Mouse (Mus musculus): Measurements from ENCODE around the gene C1qtnf9.
A peak's percentile ranks its signal among the peaks of the same experiment; 100 is the strongest.

C1qtnf9 gene

GRCm38 (mm10) chr14:60749880-60750279 is 18.1 kb upstream of the C1qtnf9 start:
- DNase-seq (ENCODE audit: low spot score in 2 of 2) = no peak

DNA sequence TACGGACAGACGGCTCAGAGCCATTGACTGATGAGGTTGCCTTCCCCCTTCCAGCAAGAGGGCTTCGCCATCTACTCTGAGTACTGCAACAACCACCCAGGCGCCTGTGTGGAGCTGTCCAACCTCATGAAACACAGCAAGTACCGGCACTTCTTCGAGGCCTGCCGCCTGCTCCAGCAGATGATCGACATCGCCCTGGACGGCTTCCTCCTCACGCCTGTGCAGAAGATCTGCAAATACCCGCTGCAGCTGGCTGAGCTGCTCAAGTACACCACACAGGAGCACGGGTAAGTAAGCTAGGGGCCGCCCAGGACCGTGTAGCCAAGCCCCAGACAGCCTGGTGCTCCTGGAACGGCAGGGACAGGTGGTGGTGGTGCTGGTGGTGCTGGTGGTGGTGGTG is 16.4 kb upstream of the C1qtnf9 start:
- DNase-seq (ENCODE audit: low spot score in 2 of 2) = no peak

DNA sequence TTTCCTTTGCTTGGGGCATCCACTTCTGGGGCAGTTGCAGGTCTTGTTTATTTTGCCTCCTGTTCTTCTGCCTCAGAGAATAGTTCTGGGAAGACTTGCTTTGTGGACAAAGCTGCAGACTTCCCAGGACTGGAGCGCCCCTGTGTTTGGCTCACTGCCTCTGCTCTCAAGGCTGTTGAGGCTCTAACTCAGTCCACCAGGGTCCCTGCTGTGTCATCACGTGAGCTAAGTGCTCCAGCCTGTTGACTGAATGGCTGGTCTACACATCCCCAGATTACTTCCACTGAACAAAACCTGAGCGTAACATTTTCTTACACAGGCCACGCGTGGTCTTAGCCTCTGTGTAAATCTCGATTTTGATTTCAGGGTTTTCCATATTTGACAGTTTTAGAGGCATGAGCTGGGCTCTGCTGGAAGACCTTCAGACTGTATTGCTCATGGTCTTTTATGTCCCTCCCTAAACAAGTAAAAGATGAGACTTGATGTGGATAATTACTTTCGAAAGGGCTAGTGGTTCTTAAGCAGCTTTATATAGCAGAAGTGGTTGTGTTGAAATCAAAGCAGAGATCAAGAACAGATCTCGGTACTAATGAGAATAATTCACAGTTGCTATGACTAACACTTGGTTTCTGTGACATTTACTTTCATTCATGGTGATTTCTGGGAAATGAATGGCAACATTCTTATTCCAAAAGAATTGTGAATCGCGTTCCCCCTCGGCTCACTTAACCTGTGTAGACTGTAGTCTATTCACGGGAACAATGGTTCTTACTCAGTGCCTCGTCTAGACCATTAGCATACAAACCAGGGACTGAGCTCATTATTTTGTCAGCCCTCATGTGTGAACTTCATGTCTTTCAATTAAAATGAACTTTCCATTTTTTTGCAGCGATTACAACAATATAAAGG is 14.8 kb upstream of the C1qtnf9 start:
- DNase-seq (ENCODE audit: low spot score in 2 of 2) = no peak

DNA sequence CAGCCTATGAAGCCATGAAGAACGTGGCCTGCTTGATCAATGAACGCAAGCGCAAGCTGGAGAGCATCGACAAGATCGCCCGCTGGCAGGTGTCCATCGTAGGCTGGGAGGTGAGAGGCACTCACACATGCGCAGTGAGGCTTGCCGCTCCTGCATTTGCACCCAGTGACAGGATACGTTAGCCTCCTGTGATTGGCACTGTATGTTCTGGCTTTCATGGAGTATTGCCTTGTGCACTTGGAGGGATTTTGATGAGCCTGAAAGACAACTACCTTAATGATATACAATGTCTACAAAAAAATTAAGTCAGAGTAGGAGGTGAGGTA is 14.2 kb upstream of the C1qtnf9 start:
- no peak for DNase-seq (ENCODE audit: low spot score in 2 of 2)

DNA sequence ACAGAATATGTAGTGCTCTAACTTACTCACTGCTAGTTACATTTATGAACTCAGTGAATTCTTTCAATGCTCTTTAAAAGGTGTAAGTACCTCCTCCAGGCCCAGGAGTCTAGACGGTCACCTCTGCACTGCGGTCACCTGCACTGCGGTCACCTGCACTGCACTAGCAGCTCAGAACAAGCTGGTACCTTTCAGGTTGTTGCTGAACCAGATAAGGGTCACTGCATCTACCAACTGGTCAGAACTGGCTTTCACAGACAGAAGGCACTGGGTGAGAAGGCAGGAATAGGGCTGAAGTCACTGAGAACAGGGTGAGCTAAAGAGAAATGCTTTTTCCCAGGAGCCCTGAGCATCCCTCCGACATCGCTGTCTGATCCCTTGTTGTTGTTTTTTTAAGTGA is 13.3 kb upstream of the C1qtnf9 start:
- no peak for DNase-seq (ENCODE audit: low spot score in 2 of 2)

DNA sequence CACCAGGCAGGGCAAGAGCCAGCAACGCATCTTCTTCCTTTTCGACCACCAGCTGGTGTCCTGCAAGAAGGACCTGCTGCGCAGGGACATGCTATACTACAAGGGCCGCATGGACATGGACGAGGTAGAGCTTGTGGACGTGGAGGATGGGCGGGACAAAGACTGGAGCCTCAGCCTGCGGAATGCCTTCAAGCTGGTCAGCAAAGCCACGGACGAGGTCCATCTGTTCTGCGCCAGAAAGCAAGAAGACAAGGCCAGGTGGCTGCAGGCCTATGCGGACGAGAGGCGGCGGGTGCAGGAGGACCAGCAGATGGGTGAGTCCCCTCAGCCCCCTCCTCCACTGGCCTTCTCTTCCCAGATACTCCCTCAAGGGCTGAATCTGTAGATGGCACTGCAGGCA is 11.7 kb upstream of the C1qtnf9 start:
- DNase-seq (ENCODE audit: low spot score in 2 of 2) = no peak

- no peak for DNase-seq (ENCODE audit: low spot score in 2 of 2)
Measured at GRCm38 (mm10) chr14:60757265-60757664, 10.7 kb upstream of the C1qtnf9 start.

GRCm38 (mm10) chr14:60757722-60758121 is 10.2 kb upstream of the C1qtnf9 start:
- DNase-seq (ENCODE audit: low spot score in 2 of 2) = no peak

GRCm38 (mm10) chr14:60759097-60759496 is 8.8 kb upstream of the C1qtnf9 start:
- DNase-seq (ENCODE audit: low spot score in 2 of 2) = no peak

DNA sequence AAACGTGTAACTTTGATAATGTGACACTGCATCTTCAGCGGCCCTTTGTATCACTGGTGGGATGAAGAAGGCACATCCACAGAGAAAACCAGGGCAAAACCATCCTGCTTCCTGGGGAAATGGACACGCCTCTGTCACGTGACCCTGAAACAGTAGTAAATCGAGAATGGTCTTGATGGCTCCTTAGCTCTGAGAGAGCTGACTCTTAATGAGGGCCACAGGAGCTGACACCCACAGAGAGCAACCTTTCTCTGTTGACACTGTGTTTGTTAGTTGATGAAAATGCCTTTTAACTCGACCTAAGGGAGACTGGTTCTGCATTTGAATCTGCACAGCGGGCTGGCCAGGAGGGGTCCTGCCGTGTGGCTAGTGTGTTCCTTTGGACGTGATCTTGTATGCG is 6.1 kb upstream of the C1qtnf9 start:
- no peak for DNase-seq (ENCODE audit: low spot score in 2 of 2)

DNA sequence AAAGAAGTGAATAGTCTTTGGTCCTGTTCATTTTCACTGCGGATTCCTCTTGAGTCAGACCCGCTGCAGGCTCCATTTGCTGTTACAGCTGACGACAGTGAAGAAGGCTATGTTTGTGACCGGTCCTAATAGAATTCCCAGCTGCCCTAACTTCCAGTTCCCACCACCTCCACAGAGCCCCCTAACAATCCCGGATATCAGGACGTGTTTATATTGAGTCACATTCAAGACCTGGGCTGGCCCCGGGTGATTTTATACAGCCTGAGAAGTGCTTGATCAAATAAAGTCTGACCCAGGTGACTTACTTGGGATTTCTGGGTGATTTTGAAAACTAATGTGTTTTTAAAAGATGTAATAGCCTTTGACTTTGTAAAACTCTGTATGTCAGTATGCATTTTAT is 5.2 kb upstream of the C1qtnf9 start:
- no peak for DNase-seq (ENCODE audit: low spot score in 2 of 2)

DNA sequence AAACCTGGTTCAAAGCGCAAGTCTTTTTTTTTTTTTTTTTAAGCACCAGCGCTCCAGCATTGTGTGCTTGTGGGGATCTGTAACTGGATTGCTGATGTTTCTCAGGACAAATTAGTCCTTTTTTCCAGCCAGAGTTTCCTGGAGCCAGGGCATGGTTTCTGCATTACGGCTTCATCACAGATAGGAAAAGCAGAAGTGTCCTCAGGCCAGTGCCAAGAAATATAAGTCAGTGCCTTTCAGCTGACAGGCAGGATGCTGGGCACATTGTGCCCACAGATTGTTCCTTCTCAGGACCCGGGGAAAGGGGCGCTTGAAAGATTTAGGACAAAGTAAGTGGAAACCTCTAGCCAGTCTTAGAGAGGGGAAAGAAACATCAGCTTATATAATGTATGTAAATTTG is 4.2 kb upstream of the C1qtnf9 start:
- no peak for DNase-seq (ENCODE audit: low spot score in 2 of 2)

- DNase-seq (ENCODE audit: low spot score in 2 of 2) = no peak
Measured at GRCm38 (mm10) chr14:60764526-60764925, 3.4 kb upstream of the C1qtnf9 start.

GRCm38 (mm10) chr14:60765025-60765424 is 2.9 kb upstream of the C1qtnf9 start:
- no peak for DNase-seq (ENCODE audit: low spot score in 2 of 2)

DNA sequence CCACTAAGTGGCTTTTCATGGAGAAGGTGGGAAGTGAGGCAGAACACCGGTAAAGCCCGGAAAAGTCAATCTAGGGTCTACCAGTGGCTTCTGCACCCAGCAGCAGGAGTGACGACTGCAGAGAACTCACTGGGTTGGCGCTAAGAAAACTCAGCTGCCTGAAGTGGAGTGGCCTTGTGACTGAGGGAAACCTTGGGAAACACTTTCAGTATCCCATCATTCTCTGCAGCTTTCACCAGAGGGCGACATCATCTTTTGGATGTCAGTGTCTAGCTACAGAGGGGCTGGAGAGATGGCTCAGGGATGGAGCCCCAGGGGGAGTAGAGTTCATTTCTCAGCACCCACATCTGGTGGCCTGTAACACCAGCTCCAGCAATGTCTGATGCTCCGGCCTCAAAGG is 1.4 kb downstream of the C1qtnf9 start:
- DNase-seq (ENCODE audit: low spot score in 2 of 2) = no peak

GRCm38 (mm10) chr14:60770594-60770993 is 2.7 kb downstream of the C1qtnf9 start:
- no peak for DNase-seq (ENCODE audit: low spot score in 2 of 2)

GRCm38 (mm10) chr14:60771057-60771456 is 3.1 kb downstream of the C1qtnf9 start:
- peak; percentile 55 to 62 for DNase-seq (ENCODE audit: low spot score in 2 of 2)

GRCm38 (mm10) chr14:60773476-60773875 is 5.5 kb downstream of the C1qtnf9 start:
- DNase-seq (ENCODE audit: low spot score in 2 of 2) = no peak

GRCm38 (mm10) chr14:60776521-60776920 is 8.6 kb downstream of the C1qtnf9 start:
- DNase-seq (ENCODE audit: low spot score in 2 of 2) = no peak

GRCm38 (mm10) chr14:60777485-60777919 is 9.6 kb downstream of the C1qtnf9 start:
- no peak for DNase-seq (ENCODE audit: low spot score in 2 of 2)

- no peak for DNase-seq (ENCODE audit: low spot score in 2 of 2)
Measured at GRCm38 (mm10) chr14:60779198-60779597, 11.3 kb downstream of the C1qtnf9 start.

DNA sequence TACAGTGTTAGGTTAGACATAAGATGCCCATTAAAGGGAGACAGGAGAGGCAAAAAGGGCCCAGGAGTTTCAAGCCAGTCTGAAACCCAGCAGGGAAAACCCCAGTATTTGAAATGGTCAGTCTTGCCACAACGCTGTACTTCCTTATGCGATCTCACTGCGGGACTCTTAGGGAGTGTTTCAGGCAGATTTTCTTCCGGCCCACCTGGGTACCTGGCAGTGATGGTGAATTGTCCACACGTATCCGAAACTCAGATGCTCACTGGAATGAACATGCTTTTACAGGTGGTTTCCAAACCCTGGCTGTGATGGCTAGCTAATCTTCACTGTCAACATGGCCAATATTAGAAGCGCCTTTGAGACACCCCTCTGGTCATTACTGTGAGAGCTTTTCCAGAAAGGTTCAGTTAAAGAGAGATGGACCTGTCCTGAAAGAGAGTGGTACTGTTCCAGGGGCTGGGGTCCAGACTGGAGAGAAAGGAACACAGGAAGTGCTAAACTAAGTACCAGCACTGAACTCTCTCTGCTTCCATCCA is 14.3 kb downstream of the C1qtnf9 start:
- no peak for DNase-seq (ENCODE audit: low spot score in 2 of 2)

DNA sequence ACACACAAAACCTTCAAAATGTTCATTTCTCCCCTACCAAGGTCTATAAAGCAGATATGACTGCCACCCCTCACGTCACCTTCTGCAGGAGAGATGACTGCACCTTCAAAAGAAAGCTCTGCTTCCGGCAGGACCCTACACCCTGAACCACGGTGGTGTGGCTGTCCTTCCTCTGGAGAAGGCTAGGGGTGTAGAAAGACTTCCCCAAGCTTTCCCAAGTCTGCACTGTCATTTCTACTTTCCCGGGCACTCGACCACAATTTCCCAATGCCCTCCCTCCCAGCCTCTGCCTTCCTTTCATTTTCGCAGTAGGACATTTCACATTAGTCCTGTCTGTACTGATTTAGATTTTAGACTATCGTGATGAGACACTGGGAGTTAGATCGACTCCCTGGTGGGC is 15.3 kb downstream of the C1qtnf9 start:
- DNase-seq (ENCODE audit: low spot score in 2 of 2) = no peak

All from spleen, postnatal 36 days (tissue).